Mouse (Mus musculus) heart, embryonic 15.5 days (tissue): Measurements from ENCODE around the gene Dis3l. TPM values are rescaled to one million over a fixed set of nuclear protein-coding genes. Genes with fewer than 3 reads are reported as not detected.

Experiments used
- ATAC-seq: fragments of 200-750 bp; cut with Nextera tagmentation; replicated peaks from 2 replicates; pipeline ENCODE4 v1.8.0; 2017; ENCODE audit warnings: low read depth, moderate TSS enrichment; ENCODE audit not compliant: insufficient number of reproducible peaks, insufficient read depth, low FRiP score
- H3K27ac ChIP-seq: fragments of 300-500 bp; sonication (generic); 2 replicates; pipeline ENCODE4 v1.5.1; 2015; ENCODE audit warnings: mild to moderate bottlenecking, inconsistent platforms
- H3K27me3 ChIP-seq: fragments of 300-500 bp; sonication (generic); 2 replicates; pipeline ENCODE4 v1.6.1; 2015; ENCODE audit warnings: inconsistent platforms
- H3K36me3 ChIP-seq: fragments of 300-500 bp; sonication (generic); 2 replicates; pipeline ENCODE4 v1.6.1; 2015; ENCODE audit warnings: mild to moderate bottlenecking, inconsistent platforms
- H3K4me1 ChIP-seq: fragments of 300-500 bp; sonication (generic); replicated peaks from 2 replicates; pipeline ENCODE4 v1.6.1; 2015; ENCODE audit warnings: inconsistent platforms
- H3K4me2 ChIP-seq: fragments of 300-500 bp; sonication (generic); 2 replicates; pipeline ENCODE4 v1.6.1; 2015; ENCODE audit warnings: inconsistent platforms, mild to moderate bottlenecking, moderate library complexity
- H3K4me3 ChIP-seq: fragments of 300-500 bp; sonication (generic); 2 replicates; pipeline ENCODE4 v1.5.1; 2015; ENCODE audit warnings: mild to moderate bottlenecking, inconsistent platforms
- H3K9ac ChIP-seq: fragments of 300-500 bp; sonication (generic); 2 replicates; pipeline ENCODE4 v1.6.1; 2015; ENCODE audit warnings: mild to moderate bottlenecking, inconsistent platforms
- H3K9me3 ChIP-seq: fragments of 300-500 bp; sonication (generic); replicated peaks from 2 replicates; pipeline ENCODE4 v1.6.1; 2016; ENCODE audit warnings: inconsistent platforms
- WGBS: fragments of 180-500 bp; shearing (Covaris S2); methylation state at CpG from one replicate; pipeline ENCODE4 v1.1.7; 2015; ENCODE audit warnings: mixed read lengths; 5-methylcytosine and 5-hydroxymethylcytosine counted together
- polyA plus RNA-seq: library from polyadenylated mRNA; unstranded; fragments of >200 nt; fragmentation: Nextera tagmentation; extraction: Ambion mirVana; gene quantifications from 2 replicates; pipeline ENCODE4 v1.2.1, GENCODE M21; 2015

The Dis3l gene
- polyA plus RNA-seq, 1 experiment from 2014 or later, result 17.3 TPM

DNA sequence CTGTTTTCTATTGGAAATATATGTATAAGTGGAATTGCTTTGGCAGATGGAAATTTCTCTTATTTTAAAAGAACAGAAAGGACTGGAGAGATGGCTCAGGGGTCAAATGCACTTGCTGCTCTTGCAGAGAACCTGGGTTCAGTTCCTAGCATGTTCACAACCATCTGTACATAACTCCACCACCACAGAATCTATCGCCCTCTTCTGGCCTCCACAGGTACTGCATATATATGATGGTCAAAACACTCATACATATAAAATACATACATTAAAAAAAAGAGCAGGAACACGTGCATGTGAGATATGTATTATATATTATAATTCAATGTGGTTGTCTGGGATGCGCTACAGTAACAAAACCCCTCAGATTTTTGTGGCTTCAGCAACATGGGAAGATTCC is 10.1 kb upstream of the Dis3l start:
- ATAC-seq, result no peak
- Histone ChIP-seq H3K4me2 (no peak overlapping the region), H3K4me1 (no peaks in the 10 kb centered on the region), H3K27ac (no peak overlapping the region), H3K27me3 (no peaks in the 10 kb centered on the region), H3K9me3 (no peaks in the 10 kb centered on the region), H3K9ac (no peak overlapping the region), H3K36me3 (no peaks in the 10 kb centered on the region), H3K4me3 (no peak overlapping the region)
- 36% methylated on average over 3 of the region's 3 CpGs for WGBS

DNA sequence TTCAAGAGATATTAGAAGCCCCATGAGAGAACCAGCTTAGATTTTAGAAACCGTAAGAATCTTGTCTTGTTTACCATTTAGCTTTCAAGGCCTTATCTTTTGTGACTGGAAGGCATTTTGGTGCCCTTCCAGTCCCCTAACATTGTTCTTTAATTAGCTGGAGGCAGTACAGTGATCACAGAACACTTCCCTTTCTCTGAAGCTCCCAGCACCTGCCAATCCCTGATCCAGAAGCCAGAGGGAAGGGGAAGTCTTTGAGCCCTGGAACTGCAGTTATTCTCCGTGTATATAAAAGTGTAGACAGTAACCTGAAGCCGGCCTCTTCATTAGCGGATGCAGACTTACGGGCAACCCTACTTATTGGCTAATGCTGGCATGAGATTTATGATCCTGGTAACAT is 8.4 kb upstream of the Dis3l start:
- 45% methylated on average over 5 of the region's 5 CpGs for WGBS
- Histone ChIP-seq H3K27ac (no peak overlapping the region), H3K36me3 (no peaks in the 10 kb centered on the region), H3K4me1 (no peaks in the 10 kb centered on the region), H3K9ac (no peak overlapping the region), H3K4me2 (no peak overlapping the region), H3K27me3 (no peaks in the 10 kb centered on the region), H3K4me3 (no peak overlapping the region), H3K9me3 (no peaks in the 10 kb centered on the region)
- ATAC-seq, result no peak

DNA sequence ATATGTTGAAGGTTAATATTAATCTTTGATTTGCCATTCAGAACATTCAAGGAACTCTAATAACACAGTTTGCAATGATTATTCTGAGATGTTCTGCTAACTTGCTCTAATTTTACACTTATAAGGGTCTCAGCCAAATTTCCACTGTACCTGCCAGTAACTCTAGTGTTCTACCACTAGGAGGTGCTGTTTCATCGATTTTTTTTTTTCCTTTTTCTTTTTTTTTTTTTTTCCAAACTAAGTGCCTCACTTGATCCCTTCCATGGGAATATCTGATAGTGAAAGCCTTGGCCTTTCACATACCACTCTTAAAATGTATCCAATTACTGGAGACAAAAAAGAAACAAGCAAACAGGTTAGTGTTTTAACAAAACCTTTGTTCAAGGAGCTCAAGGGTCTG is 6.3 kb upstream of the Dis3l start:
- Histone ChIP-seq H3K9ac (no peak overlapping the region), H3K4me3 (no peak overlapping the region), H3K27ac (no peak overlapping the region), H3K9me3 (no peaks in the 10 kb centered on the region), H3K36me3 (no peaks in the 10 kb centered on the region), H3K27me3 (no peaks in the 10 kb centered on the region), H3K4me2 (no peak overlapping the region), H3K4me1 (no peaks in the 10 kb centered on the region)
- 0% methylated on average over 1 of the region's 1 CpGs for WGBS
- no peak for ATAC-seq

DNA sequence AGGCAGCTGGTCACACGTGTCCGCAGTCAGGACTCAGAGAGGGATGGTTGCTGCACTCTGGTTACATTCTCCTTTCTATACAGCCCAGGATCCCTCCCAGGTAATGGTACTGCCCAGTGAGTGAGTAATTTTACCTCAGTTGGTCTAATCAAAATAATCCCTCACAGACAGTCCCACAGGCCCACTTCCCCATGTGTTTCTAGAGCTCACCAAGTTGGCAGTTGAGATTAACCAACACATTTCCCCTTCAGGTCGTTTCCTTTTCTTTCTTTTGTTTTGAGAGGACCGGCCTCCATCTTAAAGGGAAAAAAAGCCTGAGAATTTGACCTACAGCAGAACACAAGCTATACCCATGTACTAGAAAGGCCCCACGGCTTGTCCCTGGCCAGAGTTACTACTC is 4.8 kb upstream of the Dis3l start:
- no peaks in the 10 kb centered on the region; the same call in 1 of the 2 replicates for H3K4me1 ChIP-seq
- H3K4me2 ChIP-seq, result no peak overlapping the region
- H3K9ac ChIP-seq, result no peak overlapping the region
- no peaks in the 10 kb centered on the region for H3K9me3 ChIP-seq
- H3K27me3 ChIP-seq, result no peaks in the 10 kb centered on the region
- H3K36me3 ChIP-seq, result no peaks in the 10 kb centered on the region
- no peak overlapping the region for H3K4me3 ChIP-seq
- ATAC-seq, result no peak
- 59% methylated on average over 5 of the region's 5 CpGs for WGBS
- H3K27ac ChIP-seq, result no peak overlapping the region

DNA sequence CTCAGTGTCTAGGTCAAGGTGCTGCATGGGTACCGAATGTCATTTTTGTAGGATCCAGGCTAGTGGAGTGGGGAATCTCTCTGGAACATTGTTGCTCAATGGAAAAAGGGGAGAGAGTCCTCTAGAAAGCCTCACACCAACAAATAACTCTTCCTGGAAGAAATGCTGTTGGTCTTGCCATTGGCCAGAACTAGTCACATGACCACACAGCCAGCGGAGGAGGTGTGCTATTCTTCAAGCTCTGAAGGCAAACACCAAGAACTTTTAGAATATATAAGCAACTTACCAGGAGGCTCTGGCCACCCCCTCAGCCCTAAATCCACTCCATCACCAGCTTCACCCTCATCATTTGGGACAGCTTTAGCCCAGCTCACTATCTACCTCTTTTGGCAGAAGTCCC is 2.6 kb upstream of the Dis3l start:
- Histone ChIP-seq H3K4me1 (peaks cover 11% of the 10 kb centered on the region), H3K4me2 (no peak overlapping the region), H3K4me3 (no peak overlapping the region), H3K27me3 (no peaks in the 10 kb centered on the region), H3K27ac (no peak overlapping the region), H3K9ac (no peak overlapping the region), H3K9me3 (no peaks in the 10 kb centered on the region), H3K36me3 (no peaks in the 10 kb centered on the region)
- no peak for ATAC-seq
- WGBS, result 78% methylated on average over 2 of the region's 2 CpGs

DNA sequence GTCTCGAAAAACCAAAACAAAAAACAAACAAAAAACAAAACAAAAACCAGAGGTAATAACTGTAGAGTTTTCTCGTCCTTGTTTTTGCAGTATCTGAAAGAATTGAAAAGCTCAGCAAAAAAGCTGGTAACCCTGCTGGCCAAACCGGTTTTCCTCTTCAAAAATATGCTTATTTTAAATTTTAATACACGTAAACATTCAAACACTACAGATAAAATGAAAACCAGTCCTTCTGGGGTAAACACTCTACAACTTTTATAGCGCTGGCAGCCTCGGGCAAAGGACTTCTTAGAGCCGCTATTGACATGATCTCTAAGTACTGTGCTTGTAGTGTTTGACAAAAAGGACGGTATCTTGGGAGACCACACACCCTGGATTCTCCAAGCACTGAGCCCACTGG is 583 bp upstream of the Dis3l start:
- no peak overlapping the region for H3K9ac ChIP-seq
- peaks cover 1% of the 10 kb centered on the region; the same call in 1 of the 2 replicates for H3K36me3 ChIP-seq
- peaks cover 11% of the 10 kb centered on the region for H3K4me1 ChIP-seq
- 86% methylated on average over 8 of the region's 8 CpGs for WGBS
- no peak for ATAC-seq
- peak overlapping the region; percentile 98 for H3K27ac ChIP-seq
- peak overlapping the region; percentile 75 for H3K4me2 ChIP-seq
- no peaks in the 10 kb centered on the region for H3K9me3 ChIP-seq
- H3K27me3 ChIP-seq, result no peaks in the 10 kb centered on the region
- peak overlapping the region; percentile 68 for H3K4me3 ChIP-seq

DNA sequence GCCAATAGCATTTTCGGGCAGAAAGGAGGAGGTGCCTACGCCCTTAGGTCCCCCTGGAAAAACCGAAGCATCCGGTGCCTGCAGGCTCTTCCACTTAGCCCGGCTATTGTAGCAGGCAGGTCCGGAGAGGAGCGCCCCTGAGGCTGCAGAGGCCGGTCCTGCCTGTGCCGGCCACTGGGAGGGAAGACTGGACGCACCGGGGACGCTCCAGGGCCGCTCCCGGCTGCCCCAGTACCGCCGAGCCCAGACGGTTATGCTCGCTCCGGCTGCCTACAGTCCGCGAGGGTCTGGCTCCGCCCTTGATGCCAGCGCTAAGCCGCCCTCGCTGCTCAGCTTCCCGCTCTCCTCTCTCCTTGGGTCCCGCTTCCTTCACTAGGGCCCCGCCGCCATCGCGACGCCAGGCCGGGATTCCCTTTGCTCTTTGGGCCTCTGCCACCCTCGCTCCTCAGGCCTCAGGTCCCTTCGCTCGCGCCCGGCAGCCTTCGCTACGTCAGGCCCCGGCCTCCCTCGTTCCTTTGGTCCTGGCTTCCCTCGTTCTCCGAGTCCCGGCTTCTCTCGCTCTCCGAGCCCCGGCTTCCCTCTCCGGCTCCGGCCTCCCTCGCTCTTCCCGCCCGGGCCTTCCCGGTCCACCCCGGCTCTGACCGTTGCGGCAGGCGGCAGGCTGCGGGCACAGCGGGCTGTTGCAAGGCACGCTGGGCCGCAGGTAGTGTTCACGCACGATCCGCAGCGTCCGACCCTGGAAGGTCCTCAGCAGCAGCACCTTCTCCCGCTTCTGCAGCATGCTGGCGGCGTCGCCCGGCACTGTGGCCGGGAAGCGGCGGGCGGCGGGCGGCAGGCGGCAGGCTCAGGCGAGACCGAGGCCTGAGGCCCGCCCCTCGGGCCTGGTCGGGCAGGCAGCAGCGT is 486 bp downstream of the Dis3l start:
- Histone ChIP-seq H3K36me3 (peaks cover 6% of the 10 kb centered on the region; the same call in 1 of the 2 replicates), H3K27ac (peak overlapping the region; percentile 98), H3K9ac (peak overlapping the region; percentile 96), H3K9me3 (no peaks in the 10 kb centered on the region), H3K4me1 (peaks cover 11% of the 10 kb centered on the region), H3K4me2 (peak overlapping the region; percentile 75), H3K4me3 (peak overlapping the region; percentile 68), H3K27me3 (no peaks in the 10 kb centered on the region)
- peak; percentile 89 for ATAC-seq
- WGBS, result under 1% methylated on average over 85 of the region's 85 CpGs

DNA sequence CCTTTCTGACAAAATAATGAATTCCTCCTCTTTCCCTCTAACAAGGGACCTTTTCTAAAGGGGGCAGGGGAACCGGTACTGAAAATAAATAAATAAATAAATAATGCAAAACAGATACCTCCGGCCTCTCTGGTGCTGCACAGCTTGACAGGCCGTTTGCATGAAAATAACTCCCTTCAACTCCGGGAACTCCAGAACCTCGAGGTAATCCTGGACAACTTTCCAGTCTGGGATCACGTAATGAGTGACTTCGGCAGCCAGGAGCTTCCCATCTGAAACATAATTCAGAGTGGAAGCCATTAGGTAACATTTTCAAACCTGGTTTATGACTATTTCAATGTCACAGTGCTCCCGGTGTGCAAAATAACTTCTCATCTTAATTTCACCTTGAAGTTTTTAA is 1.7 kb downstream of the Dis3l start:
- 45% methylated on average over 8 of the region's 8 CpGs for WGBS
- Histone ChIP-seq H3K4me1 (peaks cover 11% of the 10 kb centered on the region), H3K27me3 (no peaks in the 10 kb centered on the region), H3K36me3 (peaks cover 6% of the 10 kb centered on the region; the same call in 1 of the 2 replicates), H3K4me3 (peak overlapping the region; percentile 68), H3K4me2 (peak overlapping the region; percentile 75), H3K9ac (0 out of 2 replicates have a peak overlapping the region, but pooled peaks have one; percentile 96), H3K9me3 (no peaks in the 10 kb centered on the region), H3K27ac (peak overlapping the region; percentile 98)
- no peak for ATAC-seq

DNA sequence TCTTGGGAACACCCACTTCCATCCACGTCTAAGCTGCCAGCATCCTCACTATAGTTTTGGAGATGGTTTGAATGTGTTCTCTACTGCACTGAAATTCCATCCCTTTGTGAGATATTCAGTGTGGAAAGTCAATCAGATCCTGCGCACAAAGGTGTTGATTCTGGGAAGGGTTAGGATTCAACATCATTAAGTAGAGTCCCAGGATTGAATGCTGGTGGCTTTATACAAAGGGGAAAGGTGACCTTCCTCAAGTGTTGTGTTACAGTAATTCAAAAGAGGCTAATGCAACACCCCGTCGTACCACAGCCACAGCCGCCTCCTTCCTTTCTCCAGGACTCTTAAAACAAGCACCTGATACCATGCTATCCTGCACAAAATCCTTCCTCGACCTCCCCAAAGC is 5.3 kb downstream of the Dis3l start:
- Histone ChIP-seq H3K9ac (no peak overlapping the region), H3K4me1 (peaks cover 11% of the 10 kb centered on the region), H3K27ac (no peak overlapping the region), H3K4me3 (no peak overlapping the region), H3K27me3 (no peaks in the 10 kb centered on the region), H3K4me2 (no peak overlapping the region), H3K36me3 (peaks cover 6% of the 10 kb centered on the region; the same call in 1 of the 2 replicates), H3K9me3 (no peaks in the 10 kb centered on the region)
- no peak for ATAC-seq
- WGBS, result 77% methylated on average over 6 of the region's 6 CpGs

DNA sequence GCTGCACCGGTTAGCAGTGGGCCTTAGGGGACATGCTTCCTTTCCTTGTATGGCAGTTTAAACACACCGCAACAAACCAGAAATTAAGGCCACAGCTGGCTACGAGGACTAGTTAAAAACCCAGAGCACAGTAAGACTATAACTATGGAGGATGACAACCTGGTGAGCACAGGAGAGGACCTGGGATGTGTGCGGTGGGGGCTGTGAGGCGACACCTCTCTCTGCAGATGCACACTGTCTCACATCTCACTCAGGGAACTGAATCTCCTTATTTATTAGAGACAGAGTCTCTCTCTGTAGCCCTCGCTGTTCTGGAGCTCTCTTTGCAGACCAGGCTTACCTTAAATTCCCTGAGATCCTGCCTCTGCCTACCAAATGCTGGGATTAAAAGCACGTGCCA is 17.1 kb downstream of the Dis3l start:
- H3K27ac ChIP-seq, result no peak overlapping the region
- no peak overlapping the region for H3K4me2 ChIP-seq
- WGBS, result 94% methylated on average over 7 of the region's 7 CpGs
- H3K9me3 ChIP-seq, result no peaks in the 10 kb centered on the region
- H3K9ac ChIP-seq, result no peak overlapping the region
- H3K4me1 ChIP-seq, result no peaks in the 10 kb centered on the region
- no peaks in the 10 kb centered on the region for H3K27me3 ChIP-seq
- H3K4me3 ChIP-seq, result no peak overlapping the region
- no peak for ATAC-seq
- H3K36me3 ChIP-seq, result peaks cover 51% of the 10 kb centered on the region

DNA sequence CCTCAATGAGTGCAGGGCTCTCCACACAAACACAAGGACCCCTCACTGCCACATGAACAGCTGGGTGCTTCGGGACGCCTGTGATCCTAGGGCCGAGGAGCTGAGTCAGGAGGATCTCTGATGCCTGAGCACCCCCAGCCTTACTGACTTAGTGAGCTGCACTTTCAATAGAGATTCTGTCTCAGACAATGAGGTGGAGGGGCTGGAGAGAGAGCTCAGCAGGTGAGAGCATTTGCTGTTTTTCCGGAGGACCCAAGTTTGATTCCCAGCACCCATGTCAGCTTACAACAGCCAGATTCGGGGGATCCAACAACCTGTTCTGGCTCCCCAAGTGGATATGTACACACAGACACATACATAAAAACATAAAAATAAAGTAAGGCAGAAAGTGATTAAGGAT is 24.1 kb downstream of the Dis3l start:
- H3K9ac ChIP-seq, result no peak overlapping the region
- no peak overlapping the region for H3K4me2 ChIP-seq
- no peaks in the 10 kb centered on the region for H3K27me3 ChIP-seq
- H3K4me1 ChIP-seq, result no peaks in the 10 kb centered on the region
- H3K9me3 ChIP-seq, result no peaks in the 10 kb centered on the region
- WGBS, result 96% methylated on average over 5 of the region's 5 CpGs
- no peak overlapping the region for H3K27ac ChIP-seq
- H3K4me3 ChIP-seq, result no peak overlapping the region
- no peak for ATAC-seq
- peaks cover 60% of the 10 kb centered on the region for H3K36me3 ChIP-seq

DNA sequence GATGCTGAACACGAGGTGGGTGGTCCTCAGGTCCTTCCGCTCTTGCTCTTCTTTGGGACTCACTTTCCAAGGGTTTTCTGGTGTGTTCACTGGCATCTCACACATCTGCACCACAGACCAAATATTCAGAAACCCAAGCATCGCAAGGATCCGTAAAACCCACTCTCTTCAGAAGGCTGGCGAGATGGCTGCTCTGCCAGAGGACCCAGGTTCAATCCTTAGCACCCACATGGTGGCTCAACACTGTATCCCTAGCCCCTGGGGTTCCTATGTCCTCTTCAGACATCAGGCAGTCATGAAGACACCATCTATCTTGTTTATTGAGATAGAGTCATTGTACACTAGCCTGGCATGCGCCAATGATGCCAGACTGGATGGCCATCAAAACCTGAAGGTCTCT is 26.4 kb downstream of the Dis3l start:
- no peak overlapping the region for H3K9ac ChIP-seq
- no peak for ATAC-seq
- 95% methylated on average over 6 of the region's 6 CpGs for whole genome bisulfite sequencing
- no peaks in the 10 kb centered on the region for H3K4me1 ChIP-seq
- H3K36me3 ChIP-seq, result peaks cover 50% of the 10 kb centered on the region
- H3K4me3 ChIP-seq, result no peak overlapping the region
- H3K9me3 ChIP-seq, result no peaks in the 10 kb centered on the region
- H3K27me3 ChIP-seq, result no peaks in the 10 kb centered on the region
- H3K4me2 ChIP-seq, result no peak overlapping the region
- H3K27ac ChIP-seq, result no peak overlapping the region
